Mouse (Mus musculus): ENCODE measurements around the gene Slc6a17. TPM values are rescaled to one million over a fixed set of nuclear protein-coding genes. Genes with fewer than 3 reads are reported as not detected.

Slc6a17 gene
- polyA plus RNA-seq, 1 experiment from 2014 or later, result 1.4 TPM

DNA sequence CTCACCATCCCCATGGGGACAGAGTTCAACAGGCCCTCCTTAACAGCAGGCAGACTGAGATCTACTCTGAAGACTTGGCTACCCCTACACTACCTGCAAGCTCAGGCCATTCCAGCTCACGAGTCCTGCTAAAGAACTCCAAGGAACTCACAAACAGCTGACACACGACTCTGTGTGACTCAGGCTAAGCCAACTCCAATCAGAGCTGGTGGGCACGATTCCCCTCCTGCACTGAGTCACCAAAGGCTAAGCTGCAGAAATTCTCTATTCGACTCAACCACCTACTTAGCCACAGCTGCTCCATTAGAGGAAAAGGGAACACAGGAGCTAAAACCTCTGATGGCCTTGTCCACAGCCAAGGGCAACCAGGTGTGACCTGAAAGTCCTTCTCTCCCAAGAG lies 1.8 kb downstream of the Slc6a17 start:
- Histone ChIP-seq H3K27ac (replicated peaks) (no peak overlapping the region), H3K36me3 (no peaks in the 10 kb centered on the region), H3K4me1 (peaks cover 37% of the 10 kb centered on the region), H3K9me3 (replicated peaks) (no peaks in the 10 kb centered on the region), H3K4me3 (no peak overlapping the region), H3K27me3 (ENCODE audit: low read depth, poor library complexity, severe bottlenecking) (peaks cover 85% of the 10 kb centered on the region)
- 74% methylated on average over 4 of the region's 4 CpGs for WGBS
- no peak for DNase-seq (ENCODE audit: low spot score)

DNA sequence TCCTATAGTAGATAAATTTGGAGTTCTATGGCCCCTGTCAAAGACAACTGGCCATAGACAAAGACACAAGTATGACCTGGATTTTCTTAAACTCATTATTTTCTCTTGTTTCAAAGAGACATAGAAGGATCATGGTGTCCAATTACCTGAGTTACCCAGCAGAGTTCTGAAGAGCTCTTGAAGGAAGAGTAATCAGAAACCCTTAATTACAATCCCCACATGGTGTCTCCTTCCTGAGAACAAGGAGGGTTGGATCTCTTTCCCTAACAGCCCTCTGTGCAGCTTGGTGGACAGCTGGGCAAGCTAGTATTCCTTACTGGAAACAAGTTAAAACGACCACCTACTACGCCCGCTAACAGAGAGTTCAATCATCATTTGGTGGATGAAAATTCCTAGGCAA lies 6.4 kb downstream of the Slc6a17 start:
- Histone ChIP-seq H3K4me1 (peaks cover 31% of the 10 kb centered on the region), H3K36me3 (no peaks in the 10 kb centered on the region), H3K27ac (replicated peaks) (no peak overlapping the region), H3K9me3 (replicated peaks) (no peaks in the 10 kb centered on the region), H3K27me3 (ENCODE audit: low read depth, poor library complexity, severe bottlenecking) (peaks cover 48% of the 10 kb centered on the region), H3K4me3 (no peak overlapping the region)
- DNase-seq (ENCODE audit: low spot score), result no peak
- WGBS, result 84% methylated on average over 3 of the region's 3 CpGs

DNA sequence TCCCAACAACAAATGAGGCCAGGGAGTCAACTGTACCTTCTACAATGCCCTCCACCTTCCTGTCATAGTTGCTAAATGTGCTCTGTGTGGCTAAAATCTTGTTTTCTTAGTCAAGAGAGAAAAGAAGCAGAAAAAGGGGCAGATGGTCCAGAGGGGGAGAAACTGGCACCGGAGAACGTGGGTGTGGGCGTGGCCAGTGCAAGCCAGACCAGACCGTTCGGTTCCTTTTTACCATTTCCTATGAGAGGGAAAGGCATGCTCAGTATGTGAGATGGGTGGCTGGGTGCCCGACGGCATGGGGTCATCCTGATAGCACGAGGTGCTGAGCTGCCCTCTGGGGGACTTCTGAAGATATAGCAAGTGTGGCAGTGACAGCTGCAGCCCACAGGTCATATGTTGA lies 9.1 kb downstream of the Slc6a17 start:
- DNase-seq (ENCODE audit: low spot score), result no peak
- H3K4me3 ChIP-seq, result no peak overlapping the region
- no peaks in the 10 kb centered on the region for H3K36me3 ChIP-seq
- WGBS, result 80% methylated on average over 8 of the region's 8 CpGs
- no peak overlapping the region for H3K27ac ChIP-seq (replicated peaks)
- peaks cover 29% of the 10 kb centered on the region for H3K4me1 ChIP-seq
- peaks cover 38% of the 10 kb centered on the region for H3K27me3 ChIP-seq (ENCODE audit: low read depth, poor library complexity, severe bottlenecking)
- H3K9me3 ChIP-seq (replicated peaks), result no peaks in the 10 kb centered on the region

DNA sequence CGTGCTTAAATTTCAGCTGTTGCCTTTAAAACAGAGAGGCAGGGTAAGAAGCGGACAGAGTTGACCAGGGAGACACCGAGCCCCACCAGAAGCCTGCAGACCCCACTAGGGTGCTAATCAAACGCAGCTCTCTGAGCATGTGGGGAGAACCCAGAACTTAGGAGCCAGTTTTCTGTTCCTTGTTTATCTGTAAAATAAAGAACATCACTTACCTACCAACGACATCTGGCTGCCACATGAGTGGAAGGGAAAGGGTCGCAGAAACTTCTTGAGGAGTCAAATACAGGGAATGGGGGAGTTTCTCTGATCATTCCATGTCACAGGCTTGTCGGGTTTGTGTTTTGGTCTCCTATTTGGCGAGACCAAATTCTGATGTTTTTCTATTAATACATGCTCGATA lies 9.9 kb downstream of the Slc6a17 start:
- Histone ChIP-seq H3K27ac (replicated peaks) (no peak overlapping the region), H3K9me3 (replicated peaks) (no peaks in the 10 kb centered on the region), H3K4me3 (no peak overlapping the region), H3K36me3 (no peaks in the 10 kb centered on the region), H3K4me1 (peaks cover 29% of the 10 kb centered on the region), H3K27me3 (ENCODE audit: low read depth, poor library complexity, severe bottlenecking) (peaks cover 34% of the 10 kb centered on the region)
- 78% methylated on average over 9 of the region's 9 CpGs for WGBS
- no peak for DNase-seq (ENCODE audit: low spot score)

DNA sequence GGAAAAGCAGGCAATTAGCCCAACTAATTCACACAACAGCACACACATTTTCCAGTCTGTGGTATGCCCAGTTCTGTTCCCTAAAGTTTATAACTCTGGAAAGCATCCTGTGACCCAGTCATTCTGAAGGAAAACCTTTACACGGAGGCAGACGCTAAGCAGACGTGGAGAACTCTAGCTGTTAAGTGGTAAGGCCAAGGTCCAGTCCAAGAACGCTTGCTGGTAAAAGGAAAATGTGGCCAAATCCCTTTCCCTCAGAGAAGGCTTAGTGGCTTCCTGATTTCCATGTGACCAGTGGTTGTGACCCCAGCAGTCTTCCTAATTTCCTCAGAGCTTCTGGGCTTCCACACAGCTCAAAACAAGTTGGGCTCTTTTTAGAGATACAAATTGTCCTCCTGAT lies 11.3 kb downstream of the Slc6a17 start:
- Histone ChIP-seq H3K27me3 (ENCODE audit: low read depth, poor library complexity, severe bottlenecking) (peaks cover 25% of the 10 kb centered on the region), H3K27ac (replicated peaks) (no peak overlapping the region; the same call in 1 of the 2 replicates), H3K9me3 (replicated peaks) (no peaks in the 10 kb centered on the region), H3K36me3 (no peaks in the 10 kb centered on the region), H3K4me3 (no peak overlapping the region), H3K4me1 (peaks cover 29% of the 10 kb centered on the region)
- 68% methylated on average over 4 of the region's 4 CpGs for WGBS
- DNase-seq (ENCODE audit: low spot score), result no peak

DNA sequence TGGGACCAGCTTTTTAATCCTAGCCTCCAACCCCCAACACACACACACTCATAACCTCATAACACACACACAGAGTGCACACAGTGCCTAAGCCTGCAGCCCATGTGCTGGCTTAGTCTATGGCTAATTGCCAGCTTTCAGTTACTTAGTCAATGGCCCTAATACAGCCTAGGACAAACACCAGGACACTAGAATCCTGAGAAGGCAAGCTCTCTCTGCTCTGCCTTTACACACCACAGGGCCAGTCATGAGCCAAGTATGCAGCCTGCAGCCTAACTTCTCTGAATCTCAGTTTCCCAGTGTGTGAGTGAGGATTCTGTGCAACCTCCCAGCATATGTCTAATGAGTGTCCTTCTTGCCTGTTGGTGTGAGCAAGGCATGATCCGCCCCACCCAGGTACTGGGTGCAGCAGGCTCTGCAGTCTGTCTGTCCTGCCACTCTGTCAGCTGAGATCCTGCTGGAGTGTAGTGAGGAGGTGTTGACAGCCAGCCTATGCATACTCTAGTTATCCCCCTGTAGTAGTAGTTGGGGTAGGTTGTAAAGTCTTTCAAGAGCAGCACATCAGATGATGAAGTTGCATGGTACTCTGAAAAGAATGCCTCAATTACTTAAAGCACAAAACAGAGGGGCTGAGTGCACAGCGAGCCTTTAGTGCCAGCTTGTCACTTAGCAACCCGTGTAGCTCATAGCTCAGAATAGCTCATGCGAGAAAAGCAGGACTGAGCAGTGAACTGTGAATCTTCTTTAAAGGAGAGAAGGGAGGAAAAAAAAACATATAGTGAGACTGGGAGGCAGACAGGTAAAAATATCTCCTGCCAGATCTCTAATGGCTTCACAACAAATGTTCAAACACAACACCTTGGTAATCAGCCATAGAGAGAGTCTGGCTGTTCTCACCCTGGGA lies 12.1 kb downstream of the Slc6a17 start:
- H3K27ac ChIP-seq (replicated peaks), result peak overlapping the region; percentile 67
- DNase-seq (ENCODE audit: low spot score), result peak; percentile 31
- peaks cover 25% of the 10 kb centered on the region for H3K27me3 ChIP-seq (ENCODE audit: low read depth, poor library complexity, severe bottlenecking)
- WGBS, result 24% methylated on average over 4 of the region's 4 CpGs
- no peak overlapping the region for H3K4me3 ChIP-seq
- peaks cover 29% of the 10 kb centered on the region for H3K4me1 ChIP-seq
- H3K9me3 ChIP-seq (replicated peaks), result no peaks in the 10 kb centered on the region
- no peaks in the 10 kb centered on the region for H3K36me3 ChIP-seq

DNA sequence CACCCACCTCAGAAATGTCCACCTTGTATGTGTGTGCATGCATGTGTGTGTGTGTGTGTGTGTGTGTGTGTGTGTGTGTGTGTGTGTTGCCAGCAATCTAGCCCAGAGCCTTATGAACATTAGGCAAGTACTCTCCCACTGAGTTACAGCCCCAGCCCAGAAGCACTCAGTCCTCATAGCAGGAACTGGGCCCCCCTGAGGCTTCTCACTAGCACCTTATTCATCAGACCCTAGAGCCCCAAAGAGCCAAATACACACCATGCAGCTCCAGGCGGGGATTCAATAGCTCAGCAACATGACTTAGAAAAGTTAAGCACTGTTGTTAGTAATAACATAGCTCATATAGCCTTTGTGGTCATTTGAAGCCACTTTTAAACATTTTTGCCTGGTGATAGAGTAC lies 13.3 kb downstream of the Slc6a17 start:
- no peak overlapping the region for H3K27ac ChIP-seq (replicated peaks)
- H3K9me3 ChIP-seq (replicated peaks), result peaks cover 11% of the 10 kb centered on the region
- H3K27me3 ChIP-seq (ENCODE audit: low read depth, poor library complexity, severe bottlenecking), result peaks cover 25% of the 10 kb centered on the region
- H3K4me3 ChIP-seq, result no peak overlapping the region
- peaks cover 24% of the 10 kb centered on the region for H3K4me1 ChIP-seq
- H3K36me3 ChIP-seq, result peaks cover 9% of the 10 kb centered on the region
- no peak for DNase-seq (ENCODE audit: low spot score)
- WGBS, result 76% methylated on average over 1 of the region's 1 CpGs

DNA sequence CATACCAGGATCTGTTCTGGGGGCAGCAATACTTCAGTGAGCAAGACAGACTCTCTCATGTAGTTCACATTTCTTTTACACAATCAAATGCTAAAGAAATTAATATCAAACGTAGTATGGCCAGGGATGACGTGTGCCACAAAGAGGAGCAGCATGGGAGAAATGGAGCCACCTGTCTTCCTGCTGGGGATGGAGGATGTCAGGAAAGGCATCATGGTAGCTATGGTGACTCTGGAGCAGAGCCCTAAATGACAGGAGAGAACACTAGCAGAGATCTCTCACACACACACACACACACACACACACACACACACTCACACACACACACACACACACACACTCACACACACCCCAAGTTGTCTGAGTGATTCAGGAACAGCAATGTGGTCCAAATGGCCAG lies 14.1 kb downstream of the Slc6a17 start:
- no peak overlapping the region for H3K4me3 ChIP-seq
- no peak overlapping the region for H3K27ac ChIP-seq (replicated peaks)
- no peak for DNase-seq (ENCODE audit: low spot score)
- peaks cover 25% of the 10 kb centered on the region for H3K27me3 ChIP-seq (ENCODE audit: low read depth, poor library complexity, severe bottlenecking)
- 83% methylated on average over 2 of the region's 2 CpGs for WGBS
- H3K9me3 ChIP-seq (replicated peaks), result peaks cover 11% of the 10 kb centered on the region
- H3K36me3 ChIP-seq, result peaks cover 9% of the 10 kb centered on the region
- H3K4me1 ChIP-seq, result peaks cover 20% of the 10 kb centered on the region

DNA sequence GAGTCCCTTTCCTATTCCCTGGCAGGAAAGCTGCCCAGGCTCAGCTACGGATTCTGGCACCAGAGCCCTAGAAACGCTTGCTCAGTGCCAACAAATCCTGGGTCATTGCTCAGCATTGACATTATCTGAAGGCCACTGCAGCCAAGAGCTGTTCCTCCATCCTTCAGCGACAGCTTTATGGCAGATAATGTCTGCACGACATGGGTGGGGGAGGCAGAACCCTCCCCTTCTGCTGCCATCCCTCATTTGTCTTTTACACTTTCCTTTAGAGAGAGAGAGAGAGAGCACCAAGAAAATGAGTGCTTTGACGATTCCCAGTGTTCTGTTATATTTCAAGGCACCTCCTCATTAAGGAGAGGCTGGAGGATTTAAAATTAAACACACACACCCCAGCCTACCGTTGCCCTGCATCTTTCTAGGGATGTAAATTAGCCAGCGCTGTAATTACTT lies 16.1 kb downstream of the Slc6a17 start:
- H3K27me3 ChIP-seq (ENCODE audit: low read depth, poor library complexity, severe bottlenecking), result peaks cover 16% of the 10 kb centered on the region
- H3K9me3 ChIP-seq (replicated peaks), result peaks cover 11% of the 10 kb centered on the region
- H3K27ac ChIP-seq (replicated peaks), result no peak overlapping the region
- no peak for DNase-seq (ENCODE audit: low spot score)
- H3K4me3 ChIP-seq, result no peak overlapping the region
- 82% methylated on average over 7 of the region's 7 CpGs for WGBS
- H3K4me1 ChIP-seq, result peaks cover 18% of the 10 kb centered on the region
- peaks cover 9% of the 10 kb centered on the region for H3K36me3 ChIP-seq

DNA sequence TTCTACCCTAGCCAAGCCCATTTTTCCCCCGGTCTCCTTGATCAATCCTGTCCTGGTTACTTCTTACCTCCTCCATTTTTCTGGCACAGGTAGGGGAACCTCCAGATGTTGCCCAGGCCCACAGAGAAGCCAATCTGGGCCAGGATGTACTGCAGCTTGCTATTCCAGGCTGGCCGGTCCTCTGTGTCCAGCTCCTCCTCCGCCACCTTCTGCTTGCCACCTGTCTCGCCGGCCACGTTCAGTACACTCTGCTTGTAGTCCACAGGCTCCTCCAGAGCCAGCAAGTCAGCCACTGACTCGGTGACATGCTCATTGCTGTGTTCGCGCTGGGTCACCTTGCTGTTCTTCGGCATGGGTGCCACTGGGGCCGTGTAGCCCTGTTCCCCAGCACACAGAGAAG lies 17.5 kb downstream of the Slc6a17 start:
- H3K4me1 ChIP-seq, result peaks cover 4% of the 10 kb centered on the region
- H3K36me3 ChIP-seq, result peaks cover 9% of the 10 kb centered on the region
- WGBS, result 92% methylated on average over 11 of the region's 11 CpGs
- peaks cover 11% of the 10 kb centered on the region for H3K9me3 ChIP-seq (replicated peaks)
- no peak for DNase-seq (ENCODE audit: low spot score)
- H3K27ac ChIP-seq (replicated peaks), result no peak overlapping the region
- H3K27me3 ChIP-seq (ENCODE audit: low read depth, poor library complexity, severe bottlenecking), result peaks cover 16% of the 10 kb centered on the region
- H3K4me3 ChIP-seq, result no peak overlapping the region

DNA sequence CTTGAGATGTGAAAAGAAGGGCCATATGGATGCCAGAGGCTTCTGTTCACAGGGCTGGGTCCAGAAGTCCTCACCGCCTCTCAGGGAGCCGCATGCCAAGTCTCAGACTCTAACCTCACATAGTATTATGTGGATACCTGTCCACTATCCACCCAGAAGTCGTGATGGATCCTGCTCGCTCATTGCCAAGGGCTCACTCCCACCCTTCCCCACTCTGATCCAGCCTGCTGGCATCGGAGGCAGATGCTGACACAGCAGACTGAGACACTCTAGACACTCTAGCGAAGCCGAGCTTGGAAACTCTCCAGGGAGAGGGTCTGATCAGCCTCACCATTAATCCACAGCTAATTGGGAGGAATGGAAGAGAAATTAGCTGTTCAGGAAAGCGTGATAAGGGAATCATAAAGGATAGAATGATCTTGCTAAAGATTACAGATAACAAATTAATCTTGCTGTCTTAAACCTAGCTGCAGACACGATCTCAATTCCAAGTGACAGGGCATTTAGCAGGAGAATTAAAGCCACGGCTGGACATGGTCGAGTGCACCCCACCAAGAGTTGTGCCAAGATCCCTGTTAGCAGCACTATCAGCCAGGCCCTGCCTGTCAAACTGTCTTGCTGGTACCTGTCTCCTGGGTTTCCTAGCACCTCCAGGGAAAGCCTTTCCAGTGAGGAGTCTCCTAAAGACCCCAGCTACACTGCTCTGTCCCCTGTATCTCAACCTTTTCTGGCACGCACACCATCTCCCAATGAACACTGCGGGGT lies 21.6 kb downstream of the Slc6a17 start:
- DNase-seq (ENCODE audit: low spot score), result no peak

DNA sequence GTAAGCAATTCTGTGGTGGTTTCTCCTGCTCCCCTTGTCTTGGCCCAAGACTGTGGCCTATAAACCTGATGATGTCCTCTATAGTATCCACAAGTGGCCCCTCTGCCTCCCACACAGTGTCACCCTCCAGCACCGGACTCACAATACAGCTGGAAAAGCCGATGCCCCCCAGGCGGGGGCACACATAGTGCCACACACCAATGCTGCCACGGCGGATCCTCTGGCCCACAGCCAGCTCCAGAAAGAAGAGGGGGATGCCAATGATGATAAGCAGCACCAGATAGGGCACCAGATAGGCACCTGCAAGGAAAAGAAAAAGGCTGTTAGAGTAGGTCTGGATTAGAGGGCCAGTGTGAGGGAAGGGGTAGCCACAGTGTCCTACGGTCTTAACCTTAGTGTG lies 22.3 kb downstream of the Slc6a17 start:
- DNase-seq (ENCODE audit: low spot score), result no peak
- H3K4me1 ChIP-seq, result no peaks in the 10 kb centered on the region
- peaks cover 9% of the 10 kb centered on the region for H3K36me3 ChIP-seq
- H3K4me3 ChIP-seq, result no peak overlapping the region
- H3K27ac ChIP-seq (replicated peaks), result no peak overlapping the region
- peaks cover 10% of the 10 kb centered on the region for H3K9me3 ChIP-seq (replicated peaks)
- H3K27me3 ChIP-seq (ENCODE audit: low read depth, poor library complexity, severe bottlenecking), result no peaks in the 10 kb centered on the region; the same call in 1 of the 2 replicates
- 96% methylated on average over 6 of the region's 6 CpGs for WGBS

More for the DNA sequence above, 21.6 kb downstream of the Slc6a17 start:
- Histone ChIP-seq H3K27ac (replicated peaks) (no peak overlapping the region), H3K4me1 (no peaks in the 10 kb centered on the region), H3K36me3 (peaks cover 9% of the 10 kb centered on the region), H3K27me3 (ENCODE audit: low read depth, poor library complexity, severe bottlenecking) (no peaks in the 10 kb centered on the region; the same call in 1 of the 2 replicates), H3K4me3 (no peak overlapping the region), H3K9me3 (replicated peaks) (peaks cover 11% of the 10 kb centered on the region)
- WGBS, result 81% methylated on average over 13 of the region's 13 CpGs

DNA sequence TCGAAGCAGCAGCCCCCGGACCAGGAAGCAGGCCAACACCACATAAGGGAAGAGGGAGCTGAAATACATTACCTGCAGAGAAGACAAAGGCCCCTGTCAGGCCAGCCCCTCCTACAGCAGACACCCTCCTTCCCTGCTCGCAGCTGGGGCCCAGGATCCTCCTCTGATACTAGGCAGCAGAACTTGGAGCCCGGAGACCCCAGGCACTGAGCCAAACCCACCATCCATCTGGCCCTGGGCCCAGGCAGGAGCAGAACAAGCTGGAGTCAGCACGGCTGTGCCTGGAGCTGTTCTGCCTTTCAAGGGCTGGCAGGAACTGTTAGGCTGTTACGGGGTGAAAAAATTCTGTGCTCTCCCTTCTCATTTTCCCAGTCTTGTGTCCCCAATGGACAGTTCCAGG lies 26.4 kb downstream of the Slc6a17 start:
- Histone ChIP-seq H3K36me3 (no peaks in the 10 kb centered on the region), H3K4me1 (no peaks in the 10 kb centered on the region), H3K27ac (replicated peaks) (no peak overlapping the region), H3K27me3 (ENCODE audit: low read depth, poor library complexity, severe bottlenecking) (no peaks in the 10 kb centered on the region; the same call in 1 of the 2 replicates), H3K4me3 (no peak overlapping the region), H3K9me3 (replicated peaks) (no peaks in the 10 kb centered on the region)
- WGBS, result 72% methylated on average over 6 of the region's 6 CpGs
- no peak for DNase-seq (ENCODE audit: low spot score)
